Mouse (Mus musculus) embryonic facial prominence, embryonic 10.5 days (tissue): ENCODE results near the gene Cfap43. TPM values are rescaled to one million over a fixed set of nuclear protein-coding genes. Genes with fewer than 3 reads are reported as not detected.

Experiments used
- DNase-seq: peaks from one replicate; pipeline ENCODE4 v3.0.0-alpha.2; 2017; ENCODE audit warnings: low spot score
- H3K27ac ChIP-seq: fragments of 300-500 bp; sonication (generic); replicated peaks from 2 replicates; pipeline ENCODE4 v1.5.1; 2016; ENCODE audit warnings: mild to moderate bottlenecking
- H3K27me3 ChIP-seq: fragments of 300-500 bp; sonication (generic); replicated peaks from 2 replicates; pipeline ENCODE4 v1.6.1; 2016; ENCODE audit warnings: low read depth, mild to moderate bottlenecking; ENCODE audit not compliant: poor library complexity, severe bottlenecking
- H3K36me3 ChIP-seq: fragments of 300-500 bp; sonication (generic); replicated peaks from 2 replicates; pipeline ENCODE4 v1.6.1; 2016; ENCODE audit warnings: mild to moderate bottlenecking, moderate library complexity
- H3K4me1 ChIP-seq: fragments of 300-500 bp; sonication (generic); 2 replicates; pipeline ENCODE4 v1.6.1; 2016
- H3K4me3 ChIP-seq: fragments of 300-500 bp; sonication (generic); 2 replicates; pipeline ENCODE4 v1.5.1; 2016; ENCODE audit warnings: mild to moderate bottlenecking, moderate library complexity
- H3K9me3 ChIP-seq: fragments of 300-500 bp; sonication (generic); 2 replicates; pipeline ENCODE4 v1.6.1; 2016; ENCODE audit warnings: mild to moderate bottlenecking
- WGBS: fragments of 180-500 bp; shearing (Covaris S2); methylation state at CpG from one replicate; pipeline ENCODE4 v1.1.7; 2016; 5-methylcytosine and 5-hydroxymethylcytosine counted together
- polyA plus RNA-seq: library from polyadenylated mRNA; unstranded; fragments of >200 nt; fragmentation: Nextera tagmentation; extraction: Ambion mirVana; gene quantifications from 2 replicates; pipeline ENCODE4 v1.2.1, GENCODE M21; 2016

Gene Cfap43
- polyA plus RNA-seq, 1 experiment from 2014 or later: 0.02 TPM

DNA sequence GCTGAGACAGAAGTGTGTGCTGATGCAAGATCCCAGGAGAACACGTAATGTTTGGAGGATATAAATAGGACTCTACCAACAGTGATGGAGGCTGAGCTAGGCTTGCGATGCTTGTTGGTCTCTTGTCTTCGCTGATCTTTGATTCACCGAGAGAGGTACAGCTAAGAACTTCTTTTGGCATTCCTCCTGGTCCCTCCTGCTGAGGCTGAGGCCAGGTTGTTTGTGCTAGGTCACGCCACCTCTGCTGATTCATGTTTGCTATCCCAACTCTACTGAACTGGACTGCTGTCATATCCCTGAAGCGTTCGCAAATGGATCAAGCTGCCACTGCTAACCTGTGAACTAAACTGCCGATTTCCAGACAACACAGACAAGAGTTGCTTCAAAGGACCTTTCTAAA, 15.1 kb upstream of the Cfap43 start:
- Histone ChIP-seq H3K4me3 (no peak overlapping the region), H3K27ac (no peak overlapping the region), H3K9me3 (no peaks in the 10 kb centered on the region), H3K36me3 (no peaks in the 10 kb centered on the region), H3K27me3 (peaks cover 13% of the 10 kb centered on the region), H3K4me1 (peaks cover 15% of the 10 kb centered on the region)
- WGBS: 91% methylated on average over 8 of the region's 8 CpGs
- DNase-seq: no peak

DNA sequence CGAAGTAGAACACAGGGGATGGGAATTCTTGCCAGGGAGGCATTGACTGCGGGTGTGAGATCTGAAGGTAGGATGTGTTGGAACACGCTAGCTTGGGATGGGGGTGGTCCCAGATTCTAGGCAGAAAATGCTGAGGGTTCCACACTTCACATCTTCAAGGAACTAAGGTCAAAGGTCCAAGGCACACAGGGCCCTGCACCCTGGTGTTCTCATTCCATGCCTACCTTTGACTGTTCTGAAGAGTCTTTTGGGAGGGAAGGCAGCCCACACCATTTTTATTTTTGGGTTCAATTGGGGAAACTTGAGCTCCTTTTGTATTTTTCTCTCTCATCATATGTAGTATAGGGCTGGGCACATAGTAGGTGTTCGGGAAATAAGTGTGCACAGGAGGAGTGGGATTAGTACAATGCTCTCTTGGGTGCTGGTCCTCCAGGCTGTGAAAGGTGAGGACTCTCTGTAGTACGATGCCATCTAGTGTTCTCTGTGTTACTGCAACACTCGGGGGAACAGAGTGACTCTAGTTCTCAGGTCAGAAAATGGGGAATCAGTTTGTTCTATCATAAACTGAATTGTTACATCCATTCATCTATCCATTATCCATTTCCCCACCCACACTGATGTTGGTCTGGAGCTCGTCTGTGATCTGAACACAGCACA, 13.0 kb upstream of the Cfap43 start:
- Histone ChIP-seq H3K4me3 (no peak overlapping the region), H3K27me3 (no peaks in the 10 kb centered on the region; the same call in 1 of the 2 replicates), H3K27ac (no peak overlapping the region), H3K4me1 (peaks cover 4% of the 10 kb centered on the region), H3K9me3 (no peaks in the 10 kb centered on the region), H3K36me3 (no peaks in the 10 kb centered on the region)
- WGBS: 46% methylated on average over 7 of the region's 7 CpGs
- peak; percentile 34 for DNase-seq

DNA sequence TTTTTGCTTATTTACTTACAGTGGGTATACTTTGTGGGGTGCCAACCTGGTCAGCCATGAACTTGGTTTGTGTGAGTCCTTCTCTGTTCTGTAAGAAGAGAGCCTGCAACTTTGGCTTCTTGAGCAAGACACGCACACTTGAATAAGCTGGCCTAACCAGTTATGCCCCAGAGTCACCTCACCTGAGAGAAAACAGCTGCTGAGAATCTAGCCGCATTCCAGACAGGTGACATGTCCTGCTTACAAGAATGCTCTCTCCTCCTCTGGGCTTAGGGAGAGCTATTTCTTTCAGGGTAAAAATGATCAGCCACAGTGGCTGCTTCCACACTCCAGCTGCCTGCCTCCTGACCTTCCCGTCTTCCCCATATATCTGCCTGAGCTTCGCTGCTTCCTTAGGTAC, 10.0 kb upstream of the Cfap43 start:
- peak; percentile 25 for DNase-seq
- Histone ChIP-seq H3K27ac (no peak overlapping the region), H3K4me3 (no peak overlapping the region), H3K27me3 (no peaks in the 10 kb centered on the region), H3K4me1 (0 out of 2 replicates have a peak, but pooled peaks cover 2% of the 10 kb centered on the region), H3K36me3 (no peaks in the 10 kb centered on the region), H3K9me3 (peaks cover 2% of the 10 kb centered on the region; the same call in 1 of the 2 replicates)
- WGBS: 77% methylated on average over 4 of the region's 4 CpGs

DNA sequence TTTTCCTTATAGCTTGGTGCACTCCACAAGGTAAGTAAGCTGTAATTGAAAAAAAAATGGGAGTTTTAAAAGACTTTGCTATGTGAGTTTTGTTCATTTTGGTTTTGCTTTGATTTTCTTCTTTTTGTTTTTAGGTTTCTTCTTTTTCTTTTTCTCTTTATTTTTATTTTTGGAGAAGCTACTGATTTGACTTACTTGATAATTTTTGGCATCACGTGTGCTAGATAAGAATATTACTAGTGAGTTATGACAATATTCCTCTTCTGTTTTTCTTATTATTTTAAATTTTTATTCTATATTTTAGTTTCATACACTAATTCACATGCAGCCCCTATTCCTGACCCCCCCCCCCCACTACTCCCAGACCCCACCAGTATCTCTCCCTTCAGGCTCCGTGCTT, 7.9 kb upstream of the Cfap43 start:
- DNase-seq: no peak
- Histone ChIP-seq H3K4me1 (0 out of 2 replicates have a peak, but pooled peaks cover 2% of the 10 kb centered on the region), H3K27me3 (no peaks in the 10 kb centered on the region), H3K36me3 (no peaks in the 10 kb centered on the region), H3K27ac (no peak overlapping the region), H3K4me3 (no peak overlapping the region), H3K9me3 (peaks cover 2% of the 10 kb centered on the region; the same call in 1 of the 2 replicates)
- 90% methylated on average over 2 of the region's 2 CpGs for WGBS

DNA sequence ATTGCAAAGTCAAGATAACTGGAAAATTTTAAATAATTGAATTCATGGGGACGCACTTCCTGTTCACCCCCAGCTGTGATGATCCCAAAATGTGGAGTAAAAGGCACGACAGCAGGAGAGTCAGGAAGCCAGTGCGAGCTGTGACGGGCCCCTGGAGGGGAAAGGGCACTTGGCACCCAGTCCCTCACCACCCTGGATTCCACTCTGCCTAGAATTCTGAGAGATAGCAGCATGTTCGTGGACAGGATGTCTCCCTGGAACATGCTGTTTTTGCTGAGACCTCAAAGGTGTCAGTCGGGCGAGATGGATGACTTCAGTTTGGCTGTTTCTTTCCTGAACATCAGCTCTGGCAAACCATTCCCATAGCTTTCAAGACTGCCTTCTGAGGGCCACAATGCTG, 6.7 kb upstream of the Cfap43 start:
- Histone ChIP-seq H3K36me3 (no peaks in the 10 kb centered on the region), H3K4me3 (no peak overlapping the region), H3K4me1 (0 out of 2 replicates have a peak, but pooled peaks cover 2% of the 10 kb centered on the region), H3K9me3 (peaks cover 2% of the 10 kb centered on the region; the same call in 1 of the 2 replicates), H3K27me3 (no peaks in the 10 kb centered on the region), H3K27ac (no peak overlapping the region)
- 78% methylated on average over 7 of the region's 7 CpGs for WGBS
- DNase-seq: no peak

DNA sequence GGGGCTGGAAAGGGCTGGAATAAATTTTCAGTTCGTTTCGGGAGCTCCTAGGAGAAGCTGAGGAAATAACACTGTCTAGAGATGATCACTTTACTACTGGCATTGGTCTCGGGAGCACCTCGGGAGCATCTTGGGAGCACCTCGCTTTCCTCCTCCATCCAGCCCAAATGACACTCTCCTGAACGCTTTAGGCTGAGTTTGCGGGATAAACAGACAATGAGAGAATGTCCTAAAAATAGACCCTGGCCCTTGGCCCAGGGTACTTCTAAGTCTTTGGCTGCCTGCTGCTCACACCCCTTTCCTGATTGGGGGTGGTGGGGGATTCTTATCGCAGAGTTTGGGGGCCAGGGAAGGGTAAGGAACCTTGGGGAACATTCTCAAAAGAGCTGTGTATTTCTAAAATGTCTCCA, 884 bp upstream of the Cfap43 start:
- 10% methylated on average over 8 of the region's 8 CpGs for WGBS
- H3K4me1 ChIP-seq: peaks cover 29% of the 10 kb centered on the region
- H3K27me3 ChIP-seq: no peaks in the 10 kb centered on the region
- no peaks in the 10 kb centered on the region for H3K9me3 ChIP-seq
- no peak for DNase-seq
- peak overlapping the region; percentile 97 for H3K27ac ChIP-seq
- no peaks in the 10 kb centered on the region for H3K36me3 ChIP-seq
- peak overlapping the region; percentile 85 for H3K4me3 ChIP-seq

DNA sequence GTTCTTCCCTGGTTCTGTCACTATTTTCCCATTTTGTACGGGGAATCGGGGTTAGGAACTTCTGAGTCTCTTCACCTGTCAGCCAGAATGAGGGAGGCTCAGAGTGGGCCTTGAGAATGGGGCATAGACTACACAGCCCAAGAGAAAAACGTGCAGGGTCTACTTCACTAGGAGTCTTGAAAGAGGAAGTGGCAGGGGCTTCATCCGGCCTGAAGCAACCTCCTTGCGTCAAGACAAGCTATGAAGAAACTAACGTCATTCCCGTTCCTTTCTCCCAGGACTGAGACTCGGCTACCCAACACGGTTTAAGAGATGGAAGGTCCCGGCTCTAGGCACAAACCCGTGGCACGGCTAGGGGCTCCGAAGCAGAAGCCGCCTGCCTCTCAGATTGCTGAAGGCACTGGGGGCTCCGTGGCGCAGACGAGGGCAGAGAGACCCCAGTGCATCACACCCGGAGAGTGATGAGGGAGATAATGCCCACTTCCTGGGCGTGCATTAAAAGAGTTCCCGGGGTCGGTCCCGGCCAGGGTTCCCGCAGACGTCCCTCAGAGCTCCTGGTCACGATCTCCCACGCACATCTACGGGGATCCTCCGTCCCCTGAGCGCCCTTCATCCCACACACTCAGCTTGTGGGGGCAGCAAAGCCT, 509 bp downstream of the Cfap43 start:
- Histone ChIP-seq H3K27ac (peak overlapping the region; percentile 97), H3K4me1 (peaks cover 29% of the 10 kb centered on the region), H3K27me3 (no peaks in the 10 kb centered on the region), H3K36me3 (0 out of 2 replicates have a peak, but pooled peaks cover 7% of the 10 kb centered on the region), H3K4me3 (peak overlapping the region; percentile 85), H3K9me3 (no peaks in the 10 kb centered on the region)
- under 1% methylated on average over 29 of the region's 29 CpGs for WGBS
- DNase-seq: no peak

DNA sequence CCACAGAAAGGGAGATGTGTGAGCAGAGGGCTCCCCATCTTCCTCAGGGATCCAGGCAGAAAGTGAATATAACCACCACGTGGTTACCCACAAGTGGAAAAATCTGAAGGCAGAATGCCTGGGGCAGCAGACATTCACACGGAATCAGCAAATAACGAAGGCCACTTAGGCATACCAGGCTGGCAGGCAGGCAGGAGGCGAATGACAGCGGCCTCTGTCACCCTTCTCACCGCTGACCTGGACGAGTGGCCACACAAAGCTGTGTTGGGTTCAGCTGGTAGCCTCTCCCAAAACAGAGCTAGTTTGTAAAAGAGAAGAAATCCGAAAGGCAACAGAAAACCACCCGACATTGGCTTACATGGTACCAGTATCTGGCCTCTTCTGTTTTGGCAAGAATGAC, 1.1 kb downstream of the Cfap43 start:
- peak overlapping the region; percentile 97 for H3K27ac ChIP-seq
- peak; percentile 29 for DNase-seq
- no peaks in the 10 kb centered on the region for H3K9me3 ChIP-seq
- WGBS: 19% methylated on average over 9 of the region's 9 CpGs
- peak overlapping the region; percentile 85 for H3K4me3 ChIP-seq
- no peaks in the 10 kb centered on the region for H3K27me3 ChIP-seq
- 0 out of 2 replicates have a peak, but pooled peaks cover 7% of the 10 kb centered on the region for H3K36me3 ChIP-seq
- H3K4me1 ChIP-seq: peaks cover 29% of the 10 kb centered on the region

DNA sequence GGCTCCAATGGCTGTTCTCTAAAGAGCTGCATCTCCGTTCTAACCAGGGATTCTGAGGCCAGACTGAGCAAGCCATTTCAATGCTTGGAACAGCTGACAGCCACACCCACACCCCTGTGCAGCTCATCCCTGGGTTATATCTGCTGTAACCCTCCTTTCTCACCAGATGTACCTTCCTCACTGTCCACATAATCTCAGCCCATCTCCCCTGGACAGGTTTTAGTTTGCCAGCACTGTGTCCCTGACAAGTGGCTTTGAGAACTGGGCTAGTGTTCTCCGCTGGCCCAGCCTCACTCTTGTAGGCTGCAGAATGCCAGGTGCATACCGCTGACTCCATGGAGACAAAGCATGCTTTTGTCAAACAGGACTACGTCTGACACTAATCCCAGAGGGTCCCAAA, 1.7 kb downstream of the Cfap43 start:
- H3K4me1 ChIP-seq: peaks cover 32% of the 10 kb centered on the region
- DNase-seq: peak; percentile 33
- 22% methylated on average over 4 of the region's 4 CpGs for WGBS
- H3K4me3 ChIP-seq: peak overlapping the region; percentile 85
- H3K36me3 ChIP-seq: peaks cover 10% of the 10 kb centered on the region; the same call in 1 of the 2 replicates
- 0 out of 2 replicates have a peak overlapping the region, but pooled peaks have one; percentile 97 for H3K27ac ChIP-seq
- no peaks in the 10 kb centered on the region for H3K9me3 ChIP-seq
- H3K27me3 ChIP-seq: no peaks in the 10 kb centered on the region

DNA sequence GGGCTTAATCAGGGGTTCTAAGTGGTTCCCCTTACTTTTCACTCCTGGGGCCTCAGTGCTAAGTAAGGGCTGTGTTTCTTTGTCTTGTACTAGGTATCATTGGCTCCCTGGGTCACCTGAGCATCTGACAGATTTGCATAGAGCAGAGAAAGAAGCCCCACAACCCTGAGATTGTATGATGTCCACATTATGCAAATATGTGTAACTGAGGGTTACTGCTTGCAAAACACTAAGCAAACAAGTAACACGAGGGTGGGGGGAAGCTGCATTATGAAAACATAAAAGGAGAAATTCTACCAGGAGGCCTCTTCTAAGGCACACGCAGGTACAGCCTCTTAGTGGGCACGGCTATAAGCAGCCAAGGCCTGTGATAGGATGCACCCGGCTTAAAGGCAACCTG, 3.8 kb downstream of the Cfap43 start:
- Histone ChIP-seq H3K27ac (no peak overlapping the region), H3K36me3 (peaks cover 27% of the 10 kb centered on the region), H3K4me1 (peaks cover 49% of the 10 kb centered on the region), H3K9me3 (no peaks in the 10 kb centered on the region), H3K27me3 (no peaks in the 10 kb centered on the region), H3K4me3 (no peak overlapping the region)
- DNase-seq: no peak
- 83% methylated on average over 4 of the region's 4 CpGs for WGBS

DNA sequence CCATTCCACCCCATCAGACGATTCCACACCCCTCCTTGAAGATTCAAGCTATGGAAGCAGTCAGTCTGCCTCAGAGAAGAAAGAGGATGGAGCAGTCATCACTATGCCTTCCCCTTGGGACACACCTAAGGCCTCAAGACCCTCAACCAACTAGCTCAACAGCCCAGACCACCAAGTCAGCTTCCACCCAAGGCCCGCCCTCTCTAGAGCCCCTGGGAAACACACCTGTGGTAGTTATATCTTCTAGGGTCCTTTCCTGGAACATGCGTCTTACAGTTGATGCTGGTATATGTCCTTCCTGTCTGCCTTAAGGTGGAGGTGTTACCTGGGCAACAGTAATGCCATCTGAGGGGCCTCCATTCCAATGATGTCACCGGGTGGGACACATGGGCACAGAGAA, 4.9 kb downstream of the Cfap43 start:
- no peak overlapping the region for H3K4me3 ChIP-seq
- H3K9me3 ChIP-seq: no peaks in the 10 kb centered on the region
- DNase-seq: no peak
- peaks cover 27% of the 10 kb centered on the region for H3K36me3 ChIP-seq
- no peak overlapping the region for H3K27ac ChIP-seq
- H3K4me1 ChIP-seq: peaks cover 54% of the 10 kb centered on the region
- no peaks in the 10 kb centered on the region for H3K27me3 ChIP-seq
- 88% methylated on average over 4 of the region's 4 CpGs for WGBS

DNA sequence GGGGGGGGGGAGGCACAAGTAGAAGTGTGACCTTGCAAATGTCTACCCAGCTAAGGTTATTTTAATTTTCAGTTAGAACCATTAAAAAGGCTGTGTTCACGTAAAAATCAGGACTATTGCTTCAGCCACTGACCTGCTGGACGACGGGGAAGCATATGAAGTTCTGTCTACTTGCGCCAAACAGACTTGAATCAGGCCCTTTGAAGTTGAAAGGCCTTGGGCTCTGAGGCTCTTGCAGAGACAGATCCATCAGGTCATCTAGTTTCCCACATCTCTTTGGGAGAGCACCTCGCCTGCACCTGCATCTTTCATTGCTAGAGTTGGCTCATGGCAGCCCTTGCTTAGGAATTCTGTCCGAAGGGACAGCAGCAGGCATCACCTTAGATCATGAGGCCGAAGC, 5.7 kb downstream of the Cfap43 start:
- no peak overlapping the region for H3K4me3 ChIP-seq
- peaks cover 59% of the 10 kb centered on the region for H3K4me1 ChIP-seq
- no peak overlapping the region for H3K27ac ChIP-seq
- 84% methylated on average over 7 of the region's 7 CpGs for WGBS
- no peaks in the 10 kb centered on the region for H3K9me3 ChIP-seq
- DNase-seq: no peak
- H3K27me3 ChIP-seq: no peaks in the 10 kb centered on the region
- peaks cover 27% of the 10 kb centered on the region for H3K36me3 ChIP-seq

DNA sequence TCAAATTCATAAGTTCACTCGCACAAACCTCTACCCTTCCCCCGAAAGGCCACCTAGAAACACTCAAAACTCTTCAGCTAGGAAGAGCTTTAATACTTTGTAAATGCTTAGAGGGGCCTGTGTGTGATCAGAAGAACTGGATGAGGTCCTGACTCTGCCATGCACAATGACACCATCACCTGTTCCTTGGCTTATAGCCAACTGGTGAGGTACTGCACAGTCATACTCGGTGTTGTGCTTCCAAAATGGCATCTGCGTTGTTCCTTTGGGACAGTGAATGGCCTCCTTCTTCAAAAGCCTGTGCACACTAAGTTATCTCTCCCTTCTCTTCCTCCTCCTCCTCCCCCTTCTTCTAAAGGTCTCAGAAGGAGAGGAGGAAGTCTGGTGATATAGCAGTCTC, 8.3 kb downstream of the Cfap43 start:
- Histone ChIP-seq H3K27me3 (no peaks in the 10 kb centered on the region), H3K9me3 (no peaks in the 10 kb centered on the region), H3K4me3 (no peak overlapping the region), H3K4me1 (peaks cover 48% of the 10 kb centered on the region), H3K27ac (peak overlapping the region; percentile 98; the same call in 1 of the 2 replicates), H3K36me3 (peaks cover 38% of the 10 kb centered on the region)
- WGBS: 92% methylated on average over 4 of the region's 4 CpGs
- no peak for DNase-seq
